Mouse (Mus musculus): ENCODE measurements around the gene Grhpr. TPM values are rescaled to one million over a fixed set of nuclear protein-coding genes. Genes with fewer than 3 reads are reported as not detected.
"Not testable (repeated sequence)": the region's sequence is repeated elsewhere in the genome, so short reads cannot be mapped to it uniquely, and the experiment has no call there.

Gene Grhpr
- polyA plus RNA-seq, 1 experiment from 2014 or later, result 65.4 TPM

DNA sequence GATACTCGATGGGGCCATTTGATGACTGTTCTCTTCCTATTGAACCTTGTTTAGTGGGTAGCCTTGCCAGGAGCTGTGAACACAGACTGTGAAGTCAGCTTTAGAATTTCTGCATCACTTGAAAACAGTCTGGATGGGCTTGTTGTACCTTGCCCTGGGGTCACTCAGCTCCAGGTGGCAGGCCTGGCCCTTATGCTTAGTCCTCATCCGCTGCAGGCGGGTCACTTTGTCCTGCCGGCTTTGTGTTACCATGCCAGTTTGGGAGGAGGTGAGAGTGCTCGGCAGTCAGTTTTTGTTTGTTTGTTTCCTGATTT, 736 bp downstream of the Grhpr start:
- ATAC-seq (ENCODE audit: low FRiP score, low TSS enrichment), result no peak
- Histone ChIP-seq H3K27me3 (ENCODE audit: control insufficient read depth, insufficient read depth, low read length) (no peaks in the 10 kb centered on the region), H3K4me1 (ENCODE audit: control insufficient read depth, insufficient read depth, low read length) (peaks cover 6% of the 10 kb centered on the region; the same call in 1 of the 2 replicates), H3K4me2 (replicated peaks; ENCODE audit: low read depth, low read length) (peak overlapping the region; percentile 93), H3K27ac (ENCODE audit: low read depth, low read length) (0 out of 2 replicates have a peak overlapping the region, but pooled peaks have one; percentile 68), H3K36me3 (ENCODE audit: control insufficient read depth, insufficient read depth, low read length) (peaks cover 19% of the 10 kb centered on the region; the same call in 1 of the 2 replicates), H3K9me3 (ENCODE audit: control insufficient read depth, low read length) (no peaks in the 10 kb centered on the region), H3K4me3 (ENCODE audit: low read length) (peak overlapping the region; percentile 81), H3K9ac (ENCODE audit: low read depth, low read length) (peak overlapping the region; percentile 85)
- 27% methylated on average over 5 of the region's 5 CpGs for WGBS

DNA sequence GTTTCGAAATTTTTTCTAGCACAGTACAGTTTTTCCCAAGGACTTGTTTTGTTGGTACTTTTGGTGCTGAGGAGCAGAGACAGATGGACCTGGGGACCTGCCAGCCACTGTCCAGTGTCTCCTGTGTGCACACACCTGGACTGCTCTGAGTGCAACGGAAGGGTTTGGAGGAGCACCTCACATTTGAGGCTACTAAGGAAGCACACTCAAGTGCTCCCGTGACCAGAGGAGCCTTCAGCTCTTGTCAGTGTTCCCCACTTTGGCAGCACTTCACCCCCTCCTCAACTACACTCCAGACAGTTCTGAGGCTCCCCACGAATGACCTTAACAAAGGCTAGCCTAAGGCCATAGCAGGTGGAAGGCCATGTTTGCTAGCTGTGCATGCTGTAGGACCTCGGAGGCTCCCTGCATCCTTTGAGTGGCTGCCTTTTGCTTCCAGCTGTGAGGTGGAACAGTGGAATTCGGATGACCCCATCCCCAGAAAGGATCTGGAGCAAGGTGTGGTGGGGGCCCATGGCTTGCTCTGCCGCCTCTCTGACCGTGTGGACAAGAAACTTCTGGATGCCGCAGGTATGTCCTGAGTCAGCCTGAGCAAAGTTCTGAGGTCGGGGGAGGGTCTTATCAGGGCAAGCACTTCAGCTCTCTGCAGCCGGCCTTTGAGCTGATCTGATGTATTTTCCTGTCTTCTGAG, 1.4 kb downstream of the Grhpr start:
- peak overlapping the region; percentile 93; the same call in 1 of the 2 replicates for H3K4me2 ChIP-seq (replicated peaks; ENCODE audit: low read depth, low read length)
- no peak overlapping the region for H3K4me3 ChIP-seq (ENCODE audit: low read length)
- WGBS, result 70% methylated on average over 11 of the region's 11 CpGs
- H3K27me3 ChIP-seq (ENCODE audit: control insufficient read depth, insufficient read depth, low read length), result no peaks in the 10 kb centered on the region
- no peak overlapping the region for H3K27ac ChIP-seq (ENCODE audit: low read depth, low read length)
- H3K36me3 ChIP-seq (ENCODE audit: control insufficient read depth, insufficient read depth, low read length), result peaks cover 25% of the 10 kb centered on the region
- no peak for ATAC-seq (ENCODE audit: low FRiP score, low TSS enrichment)
- no peaks in the 10 kb centered on the region for H3K9me3 ChIP-seq (ENCODE audit: control insufficient read depth, low read length)
- H3K9ac ChIP-seq (ENCODE audit: low read depth, low read length), result peak overlapping the region; percentile 85; the same call in 1 of the 2 replicates
- peaks cover 6% of the 10 kb centered on the region; the same call in 1 of the 2 replicates for H3K4me1 ChIP-seq (ENCODE audit: control insufficient read depth, insufficient read depth, low read length)

DNA sequence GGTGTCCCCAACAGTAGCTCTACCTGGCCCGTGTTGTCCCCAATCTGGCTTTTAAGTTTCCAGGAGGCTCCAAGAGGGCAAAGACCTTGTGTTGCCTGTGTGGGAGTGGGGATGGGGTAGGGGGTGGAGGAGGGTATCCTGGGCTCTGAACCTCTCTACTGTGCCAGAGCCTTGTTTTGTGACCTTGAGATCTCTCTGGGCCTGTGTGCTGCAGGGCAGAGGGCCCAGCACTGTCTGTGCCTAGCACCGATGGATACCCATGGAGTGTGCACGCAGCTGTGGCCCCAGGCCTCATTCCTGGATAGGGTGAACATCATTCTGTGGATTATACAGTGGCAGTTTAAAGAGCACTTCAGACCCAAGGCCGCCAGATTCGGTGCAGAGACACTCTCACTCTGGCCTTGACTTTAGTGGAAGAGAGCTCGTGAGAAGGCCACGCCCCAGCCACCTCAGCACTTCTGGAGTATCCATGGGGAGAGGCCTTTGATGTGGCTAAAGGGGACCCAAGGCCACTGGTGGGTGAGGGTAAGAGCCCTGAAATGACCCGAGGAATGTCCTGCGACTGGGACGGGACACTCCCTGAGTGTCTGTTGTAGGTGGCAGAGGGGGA, 2.0 kb downstream of the Grhpr start:
- Histone ChIP-seq H3K4me1 (ENCODE audit: control insufficient read depth, insufficient read depth, low read length) (peaks cover 6% of the 10 kb centered on the region; the same call in 1 of the 2 replicates), H3K4me3 (ENCODE audit: low read length) (no peak overlapping the region), H3K9me3 (ENCODE audit: control insufficient read depth, low read length) (no peaks in the 10 kb centered on the region), H3K9ac (ENCODE audit: low read depth, low read length) (0 out of 2 replicates have a peak overlapping the region, but pooled peaks have one; percentile 12), H3K4me2 (replicated peaks; ENCODE audit: low read depth, low read length) (peak overlapping the region; percentile 8; the same call in 1 of the 2 replicates), H3K36me3 (ENCODE audit: control insufficient read depth, insufficient read depth, low read length) (peaks cover 28% of the 10 kb centered on the region), H3K27ac (ENCODE audit: low read depth, low read length) (no peak overlapping the region), H3K27me3 (ENCODE audit: control insufficient read depth, insufficient read depth, low read length) (no peaks in the 10 kb centered on the region)
- no peak for ATAC-seq (ENCODE audit: low FRiP score, low TSS enrichment)
- 83% methylated on average over 10 of the region's 10 CpGs for WGBS

DNA sequence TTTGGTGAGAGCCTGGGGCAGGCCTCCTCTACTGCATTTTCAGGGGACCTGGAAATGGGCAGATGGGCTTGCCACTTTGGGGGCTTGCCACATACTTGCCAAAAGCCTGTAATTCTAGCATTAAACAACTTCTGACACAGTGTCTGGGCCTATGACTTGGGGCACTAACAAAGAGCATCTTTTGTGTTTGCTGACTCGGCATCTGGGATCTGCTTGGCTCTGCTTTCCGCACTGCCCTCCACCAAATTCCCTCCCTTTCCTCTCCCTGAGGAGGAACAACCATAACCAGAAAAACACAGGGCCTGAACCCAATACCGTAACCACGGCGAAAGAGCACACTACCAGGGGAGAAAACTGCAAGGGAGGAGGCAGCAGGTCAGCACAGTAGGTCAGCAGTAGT, 9.4 kb downstream of the Grhpr start:
- Histone ChIP-seq H3K36me3 (ENCODE audit: control insufficient read depth, insufficient read depth, low read length) (peaks cover 66% of the 10 kb centered on the region), H3K27ac (ENCODE audit: low read depth, low read length) (no peak overlapping the region), H3K9me3 (ENCODE audit: control insufficient read depth, low read length) (no peaks in the 10 kb centered on the region), H3K9ac (ENCODE audit: low read depth, low read length) (no peak overlapping the region), H3K27me3 (ENCODE audit: control insufficient read depth, insufficient read depth, low read length) (no peaks in the 10 kb centered on the region), H3K4me1 (ENCODE audit: control insufficient read depth, insufficient read depth, low read length) (no peaks in the 10 kb centered on the region), H3K4me3 (ENCODE audit: low read length) (no peak overlapping the region), H3K4me2 (replicated peaks; ENCODE audit: low read depth, low read length) (no peak overlapping the region)
- WGBS, result 81% methylated on average over 5 of the region's 5 CpGs
- no peak for ATAC-seq (ENCODE audit: low FRiP score, low TSS enrichment)

DNA sequence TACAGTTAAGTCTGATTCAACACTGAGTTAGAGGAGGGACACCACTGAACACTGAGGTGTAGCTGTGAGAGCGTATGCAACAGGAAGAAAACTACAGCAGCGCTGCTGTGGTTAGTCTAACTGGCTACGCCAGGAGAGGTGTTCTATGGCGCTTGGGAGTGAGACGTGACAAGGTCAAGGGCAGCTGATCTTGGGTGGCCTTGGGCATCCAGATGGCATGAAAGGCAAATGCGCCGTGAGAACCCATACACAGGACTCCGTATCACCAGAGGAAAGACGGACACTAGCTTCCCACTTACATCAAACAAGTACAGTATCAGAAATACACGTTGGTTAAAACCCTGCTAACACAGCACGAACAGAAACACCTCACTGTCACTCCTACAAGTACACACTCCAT, 11.1 kb downstream of the Grhpr start:
- not testable (repeated sequence) for H3K27me3 ChIP-seq (ENCODE audit: control insufficient read depth, insufficient read depth, low read length); H3K9me3 ChIP-seq (ENCODE audit: control insufficient read depth, low read length); ATAC-seq (ENCODE audit: low FRiP score, low TSS enrichment); H3K4me2 ChIP-seq (replicated peaks; ENCODE audit: low read depth, low read length); H3K4me3 ChIP-seq (ENCODE audit: low read length); H3K9ac ChIP-seq (ENCODE audit: low read depth, low read length); H3K27ac ChIP-seq (ENCODE audit: low read depth, low read length); H3K4me1 ChIP-seq (ENCODE audit: control insufficient read depth, insufficient read depth, low read length)
- 90% methylated on average over 11 of the region's 11 CpGs for WGBS
- peaks cover 52% of the 10 kb centered on the region for H3K36me3 ChIP-seq (ENCODE audit: control insufficient read depth, insufficient read depth, low read length)

DNA sequence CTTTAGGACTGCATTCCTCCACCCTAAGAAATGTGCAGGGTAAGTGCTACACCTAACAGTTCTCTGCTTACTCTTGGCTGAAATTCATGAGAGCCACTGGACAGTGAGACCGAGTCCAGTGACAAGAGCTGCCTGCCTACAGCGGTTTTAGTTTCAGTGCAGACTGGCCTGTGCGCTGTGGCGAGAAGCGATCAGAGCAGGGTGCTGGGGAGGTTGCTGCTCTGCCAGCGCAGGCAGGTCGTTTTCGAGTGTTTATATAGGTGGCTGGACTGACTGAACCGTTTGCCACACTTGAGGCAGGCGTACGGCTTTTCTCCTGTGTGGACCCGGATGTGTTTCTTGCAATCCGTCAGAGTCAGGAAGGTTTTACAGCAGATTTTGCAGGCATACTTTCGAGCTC, 12.0 kb downstream of the Grhpr start:
- peak; percentile 59 for ATAC-seq (ENCODE audit: low FRiP score, low TSS enrichment)

DNA sequence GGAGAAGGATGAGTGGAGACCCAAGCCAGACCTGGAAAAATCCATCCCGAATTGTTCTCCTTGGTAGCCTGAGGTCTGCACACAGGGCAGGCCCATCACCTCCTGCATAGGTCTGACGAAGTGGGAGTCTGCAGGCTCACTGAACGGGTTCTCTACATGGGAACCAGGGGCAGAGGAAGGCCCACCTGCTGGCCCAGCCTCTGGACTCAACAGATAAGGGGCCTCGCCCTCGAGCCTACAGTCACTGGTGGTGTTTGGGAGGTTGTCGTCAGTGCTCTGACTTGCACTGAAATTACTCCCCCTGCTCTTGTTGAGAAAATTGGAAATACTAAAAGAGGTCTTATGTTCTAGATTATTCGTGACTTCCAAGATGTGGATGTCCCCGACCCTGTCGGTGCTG, 12.7 kb downstream of the Grhpr start:
- Histone ChIP-seq H3K4me3 (ENCODE audit: low read length) (no peak overlapping the region), H3K9me3 (ENCODE audit: control insufficient read depth, low read length) (no peaks in the 10 kb centered on the region), H3K9ac (ENCODE audit: low read depth, low read length) (no peak overlapping the region), H3K36me3 (ENCODE audit: control insufficient read depth, insufficient read depth, low read length) (peaks cover 44% of the 10 kb centered on the region), H3K4me2 (replicated peaks; ENCODE audit: low read depth, low read length) (no peak overlapping the region), H3K4me1 (ENCODE audit: control insufficient read depth, insufficient read depth, low read length) (no peaks in the 10 kb centered on the region), H3K27me3 (ENCODE audit: control insufficient read depth, insufficient read depth, low read length) (no peaks in the 10 kb centered on the region), H3K27ac (ENCODE audit: low read depth, low read length) (no peak overlapping the region)
- 88% methylated on average over 9 of the region's 9 CpGs for WGBS
- no peak for ATAC-seq (ENCODE audit: low FRiP score, low TSS enrichment)

More for the DNA sequence above, 12.0 kb downstream of the Grhpr start:
- WGBS, result 44% methylated on average over 14 of the region's 14 CpGs
- H3K27me3 ChIP-seq (ENCODE audit: control insufficient read depth, insufficient read depth, low read length); H3K27ac ChIP-seq (ENCODE audit: low read depth, low read length); H3K4me3 ChIP-seq (ENCODE audit: low read length); H3K9me3 ChIP-seq (ENCODE audit: control insufficient read depth, low read length); H3K9ac ChIP-seq (ENCODE audit: low read depth, low read length); H3K4me2 ChIP-seq (replicated peaks; ENCODE audit: low read depth, low read length); H3K4me1 ChIP-seq (ENCODE audit: control insufficient read depth, insufficient read depth, low read length): not testable (repeated sequence)
- H3K36me3 ChIP-seq (ENCODE audit: control insufficient read depth, insufficient read depth, low read length), result peaks cover 47% of the 10 kb centered on the region

DNA sequence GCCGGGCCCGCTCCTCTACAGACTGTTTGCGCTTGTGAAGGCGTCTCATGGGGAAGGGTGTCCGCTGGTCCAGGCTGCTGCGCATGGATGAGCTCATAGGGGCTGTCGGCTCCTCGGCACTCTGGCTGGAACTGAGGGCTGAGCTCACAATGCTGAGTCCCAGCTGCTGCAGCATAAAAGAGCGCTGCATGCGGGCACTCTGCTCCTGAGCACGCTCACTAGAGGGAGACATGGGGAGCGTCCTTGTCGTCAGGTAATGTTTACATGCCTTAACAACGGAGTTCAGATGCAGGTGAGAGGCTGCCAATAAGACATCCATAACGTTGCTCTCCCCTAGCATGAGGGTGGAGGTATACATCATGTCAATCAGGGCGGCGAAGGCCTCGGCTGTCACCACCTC, 13.6 kb downstream of the Grhpr start:
- H3K27me3 ChIP-seq (ENCODE audit: control insufficient read depth, insufficient read depth, low read length), result no peaks in the 10 kb centered on the region
- ATAC-seq (ENCODE audit: low FRiP score, low TSS enrichment), result no peak
- H3K4me1 ChIP-seq (ENCODE audit: control insufficient read depth, insufficient read depth, low read length), result no peaks in the 10 kb centered on the region
- H3K9ac ChIP-seq (ENCODE audit: low read depth, low read length), result no peak overlapping the region
- peaks cover 36% of the 10 kb centered on the region for H3K36me3 ChIP-seq (ENCODE audit: control insufficient read depth, insufficient read depth, low read length)
- no peak overlapping the region for H3K4me3 ChIP-seq (ENCODE audit: low read length)
- H3K27ac ChIP-seq (ENCODE audit: low read depth, low read length), result no peak overlapping the region
- no peak overlapping the region for H3K4me2 ChIP-seq (replicated peaks; ENCODE audit: low read depth, low read length)
- 84% methylated on average over 18 of the region's 18 CpGs for WGBS
- H3K9me3 ChIP-seq (ENCODE audit: control insufficient read depth, low read length), result no peaks in the 10 kb centered on the region

DNA sequence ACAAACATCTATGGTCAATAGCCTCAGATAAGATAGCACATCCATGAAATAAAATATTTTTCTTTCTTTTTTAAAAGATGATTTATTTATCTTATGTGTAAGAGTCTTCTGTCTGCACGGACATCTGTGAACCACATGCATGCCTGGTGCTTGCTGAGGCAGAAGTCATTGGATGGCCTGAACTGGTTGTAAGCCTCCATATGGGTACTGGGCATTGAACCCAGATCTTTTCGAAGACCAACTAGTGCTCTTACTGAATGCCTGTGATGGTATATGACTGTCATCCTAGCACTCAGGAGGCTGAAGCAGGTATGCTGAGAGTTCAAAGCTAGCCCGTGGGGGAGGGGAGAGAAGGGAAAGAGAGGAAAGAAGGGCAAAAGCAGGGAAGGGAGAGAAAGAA, 16.9 kb downstream of the Grhpr start:
- no peak overlapping the region for H3K9ac ChIP-seq (ENCODE audit: low read depth, low read length)
- no peak overlapping the region for H3K4me2 ChIP-seq (replicated peaks; ENCODE audit: low read depth, low read length)
- H3K4me3 ChIP-seq (ENCODE audit: low read length), result no peak overlapping the region
- H3K9me3 ChIP-seq (ENCODE audit: control insufficient read depth, low read length), result no peaks in the 10 kb centered on the region
- 73% methylated on average over 3 of the region's 3 CpGs for WGBS
- H3K4me1 ChIP-seq (ENCODE audit: control insufficient read depth, insufficient read depth, low read length), result no peaks in the 10 kb centered on the region
- no peaks in the 10 kb centered on the region for H3K27me3 ChIP-seq (ENCODE audit: control insufficient read depth, insufficient read depth, low read length)
- ATAC-seq (ENCODE audit: low FRiP score, low TSS enrichment), result no peak
- H3K36me3 ChIP-seq (ENCODE audit: control insufficient read depth, insufficient read depth, low read length), result peaks cover 15% of the 10 kb centered on the region
- no peak overlapping the region for H3K27ac ChIP-seq (ENCODE audit: low read depth, low read length)
